Mouse (Mus musculus) telencephalon, adult 2 months (tissue): Measurements from ENCODE around the gene Ankrd13a.

ENCODE experiments used
- DNase-seq: peaks from one replicate; pipeline ENCODE4 v3.0.0-alpha.2; 2011; ENCODE audit warnings: low read depth, low spot score

The Ankrd13a gene

GRCm38 (mm10) chr5:114766686-114767085 lies 7.8 kb upstream of the Ankrd13a start:
- DNase-seq = no peak

- DNase-seq = no peak
These were observed 7.3 kb upstream of the Ankrd13a start for GRCm38 (mm10) chr5:114767185-114767584.

GRCm38 (mm10) chr5:114769786-114770185 lies 4.7 kb upstream of the Ankrd13a start:
- no peak for DNase-seq

GRCm38 (mm10) chr5:114771796-114772195 lies 2.7 kb upstream of the Ankrd13a start:
- DNase-seq = no peak

GRCm38 (mm10) chr5:114772456-114773203 lies 1.8 kb upstream of the Ankrd13a start:
- DNase-seq = no peak

- peak; percentile 95 for DNase-seq
These were observed 1.2 kb upstream of the Ankrd13a start for GRCm38 (mm10) chr5:114773211-114773710.

GRCm38 (mm10) chr5:114773780-114774179 lies 697 bp upstream of the Ankrd13a start:
- no peak for DNase-seq

GRCm38 (mm10) chr5:114775056-114775979 lies 841 bp downstream of the Ankrd13a start, which contains the start of gene Git2:
Git2 (minus strand) TSS chr5:114775517.
- no peak for DNase-seq

- DNase-seq = no peak
These were observed 1.7 kb downstream of the Ankrd13a start for GRCm38 (mm10) chr5:114776174-114776573.

- DNase-seq = no peak
These were observed 5.5 kb downstream of the Ankrd13a start for GRCm38 (mm10) chr5:114779956-114780489.

GRCm38 (mm10) chr5:114780912-114781311 lies 6.4 kb downstream of the Ankrd13a start:
- DNase-seq = no peak

GRCm38 (mm10) chr5:114782991-114783390 lies 8.5 kb downstream of the Ankrd13a start:
- no peak for DNase-seq

- DNase-seq = no peak
These were observed 9.1 kb downstream of the Ankrd13a start for GRCm38 (mm10) chr5:114783405-114784163.

- no peak for DNase-seq
These were observed 10.2 kb downstream of the Ankrd13a start for GRCm38 (mm10) chr5:114784622-114785165.

- DNase-seq = no peak
These were observed 10.7 kb downstream of the Ankrd13a start for GRCm38 (mm10) chr5:114785196-114785595.

- no peak for DNase-seq
These were observed 18.8 kb downstream of the Ankrd13a start for GRCm38 (mm10) chr5:114793317-114793716.

GRCm38 (mm10) chr5:114794609-114795008 lies 20.1 kb downstream of the Ankrd13a start:
- DNase-seq = no peak

GRCm38 (mm10) chr5:114795231-114795630 lies 20.8 kb downstream of the Ankrd13a start:
- DNase-seq = no peak

- DNase-seq = no peak
These were observed 21.2 kb downstream of the Ankrd13a start for GRCm38 (mm10) chr5:114795653-114796052.

GRCm38 (mm10) chr5:114796299-114797012 lies 22.0 kb downstream of the Ankrd13a start:
- no peak for DNase-seq
